ENCODE assay signal across 9 mouse cellular contexts in the genomic region with DNA sequence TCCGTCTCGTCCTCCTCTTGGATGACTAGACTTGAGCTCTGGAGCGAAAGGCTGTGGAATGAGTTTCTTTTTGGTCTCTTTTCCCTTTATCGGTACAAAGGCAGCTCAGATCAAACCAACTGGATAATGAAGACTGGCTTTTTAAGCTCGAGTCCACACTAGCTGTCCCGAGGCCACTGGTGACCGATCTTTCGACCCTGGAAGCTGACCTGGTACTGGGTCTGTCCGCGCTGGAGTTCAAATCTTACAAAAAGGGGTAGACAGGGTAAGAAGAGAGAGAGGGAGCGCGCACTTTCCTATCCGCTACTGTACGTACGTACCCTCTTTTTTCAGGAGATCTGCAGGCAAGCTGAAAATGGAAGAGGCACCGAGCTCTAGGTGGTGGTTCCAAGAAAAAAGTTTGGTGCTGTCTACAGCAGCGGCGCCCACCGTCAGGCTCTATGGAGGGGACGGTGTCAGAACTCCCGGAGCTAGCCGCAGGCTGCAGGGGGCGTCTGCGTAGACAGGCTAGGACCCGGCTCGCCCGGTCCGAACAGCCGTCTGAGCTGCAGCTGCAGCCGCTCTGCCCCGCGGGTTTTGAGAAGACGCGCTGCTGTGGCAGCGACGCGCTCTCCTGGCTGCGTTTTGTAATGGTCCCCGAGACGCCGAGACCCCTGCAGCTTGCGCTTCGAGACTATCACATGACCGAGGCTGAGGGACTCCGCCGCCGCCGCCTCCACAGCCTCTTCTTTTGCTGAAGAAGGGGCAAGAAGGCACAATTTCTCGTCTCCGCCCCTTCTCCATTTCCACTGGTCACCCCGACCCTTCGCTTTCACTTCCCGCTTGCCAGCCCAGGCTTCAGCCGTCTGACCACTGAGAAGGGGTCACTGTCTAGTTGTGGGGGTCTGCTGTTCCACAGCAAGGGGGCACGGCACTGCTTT. TPM values are rescaled to one million over a fixed set of nuclear protein-coding genes. Genes with fewer than 3 reads are reported as not detected.
DNase-seq lines count a peak whose midpoint lies in the region; ATAC-seq and TF ChIP-seq lines count a peak whose summit lies in the region.
"Had no signal": no experiment of that assay in that cellular context is flagged by ENCODE, and none has a peak within 500 bp of the region (broad histone marks: within the 10 kb centered on the region; RNA-seq: fewer than 3 reads in every experiment).

No protein-coding gene starts in this region.

- H3K36me3 ChIP-seq in kidney, postnatal 0 days (ENCODE audit: insufficient read depth, low read length): no peaks in the 10 kb centered on the region
- no peaks in the 10 kb centered on the region for H3K36me3 ChIP-seq in kidney, adult 2 months (ENCODE audit: control insufficient read depth, insufficient read depth, low read length)
- H3K36me3 ChIP-seq in intestine, postnatal 0 days (ENCODE audit: control insufficient read depth, insufficient read depth): no peaks in the 10 kb centered on the region
- no peaks in the 10 kb centered on the region for H3K36me3 ChIP-seq in myocyte (ENCODE audit: control insufficient read depth, insufficient read depth)

- H3K27ac ChIP-seq in kidney, postnatal 0 days: no peak overlapping the region
- no peak overlapping the region for H3K27ac ChIP-seq in kidney, adult 2 months (ENCODE audit: insufficient read depth, low read depth, low read length)
- H3K27ac ChIP-seq in embryonic fibroblast, embryonic 13.5 days (ENCODE audit: insufficient read depth, low read length): no peak overlapping the region
- no peak overlapping the region for H3K27ac ChIP-seq in intestine, postnatal 0 days (ENCODE audit: low read depth, low read length)

- peak overlapping the region; percentile 62 for H3K4me2 ChIP-seq in kidney, postnatal 0 days (ENCODE audit: low read length)
- peak overlapping the region; percentile 71 for H3K4me2 ChIP-seq in intestine, postnatal 0 days (replicated peaks; ENCODE audit: low read depth)
- peak overlapping the region; percentile 18 for H3K4me2 ChIP-seq in myocyte (ENCODE audit: low read depth)

- H3K4me3 ChIP-seq in kidney, postnatal 0 days (replicated peaks; ENCODE audit: low read depth, low read length): peak overlapping the region; percentile 43
- no peak overlapping the region for H3K4me3 ChIP-seq in kidney, adult 2 months (ENCODE audit: insufficient read depth, low read depth, low read length)
- 0 out of 2 replicates have a peak overlapping the region, but pooled peaks have one; percentile 6 for H3K4me3 ChIP-seq in embryonic fibroblast, embryonic 13.5 days (ENCODE audit: insufficient read depth, low read length)
- peak overlapping the region; percentile 40 for H3K4me3 ChIP-seq in intestine, postnatal 0 days (ENCODE audit: low read depth, low read length)
- no peak overlapping the region for H3K4me3 ChIP-seq in myocyte

- no peaks in the 10 kb centered on the region for H3K79me2 ChIP-seq in myocyte (ENCODE audit: control insufficient read depth, insufficient read depth)

- H3K4me1 ChIP-seq in kidney, postnatal 0 days (replicated peaks; ENCODE audit: insufficient read depth, low read length): peaks cover 9% of the 10 kb centered on the region
- no peaks in the 10 kb centered on the region for H3K4me1 ChIP-seq in kidney, adult 2 months (ENCODE audit: control insufficient read depth, insufficient read depth, low read length)
- peaks cover 4% of the 10 kb centered on the region; the same call in 1 of the 2 replicates for H3K4me1 ChIP-seq in embryonic fibroblast, embryonic 13.5 days (ENCODE audit: control insufficient read depth, insufficient read depth, low read length)
- peaks cover 10% of the 10 kb centered on the region for H3K4me1 ChIP-seq in intestine, postnatal 0 days (replicated peaks; ENCODE audit: control insufficient read depth, insufficient read depth, low read length)

- peaks cover 86% of the 10 kb centered on the region for H3K27me3 ChIP-seq in kidney, postnatal 0 days (ENCODE audit: insufficient read depth, low read length)
- peaks cover 15% of the 10 kb centered on the region for H3K27me3 ChIP-seq in kidney, adult 2 months (replicated peaks; ENCODE audit: control insufficient read depth, insufficient read depth, low read length)
- peaks cover 99% of the 10 kb centered on the region for H3K27me3 ChIP-seq in intestine, postnatal 0 days (replicated peaks; ENCODE audit: control insufficient read depth, insufficient read depth, low read length)
- peaks cover 14% of the 10 kb centered on the region for H3K27me3 ChIP-seq in myocyte (ENCODE audit: control insufficient read depth, insufficient read depth, insufficient read length)

- no peaks in the 10 kb centered on the region for H3K9me3 ChIP-seq in kidney, postnatal 0 days (replicated peaks; ENCODE audit: low read length)
- H3K9me3 ChIP-seq in intestine, postnatal 0 days (ENCODE audit: control insufficient read depth): no peaks in the 10 kb centered on the region

- TF ChIP-seq CTCF in kidney, postnatal 0 days (IDR thresholded peaks at IDR 0.05; ENCODE audit: low read depth): no peak
- no peak for TF ChIP-seq CTCF in kidney, adult 2 months (conservative IDR thresholded peaks at IDR 0.05; ENCODE audit: insufficient read depth, insufficient read length, low read depth, low read length)
- TF ChIP-seq CTCF in embryonic fibroblast, embryonic 13.5 days (IDR thresholded peaks at IDR 0.05; ENCODE audit: borderline replicate concordance, insufficient read depth, low read length): no peak
- no peak for TF ChIP-seq CTCF in intestine, postnatal 0 days (IDR thresholded peaks at IDR 0.05; ENCODE audit: low read depth)

- H3K9ac ChIP-seq in kidney, postnatal 0 days (ENCODE audit: low read depth, low read length): no peak overlapping the region
- H3K9ac ChIP-seq in intestine, postnatal 0 days (ENCODE audit: low read depth, low read length): no peak overlapping the region

- no peak for ATAC-seq in kidney, postnatal 0 days (replicated peaks; ENCODE audit: low FRiP score, low read depth)
- no peak for ATAC-seq in intestine, postnatal 0 days

- H3ac ChIP-seq in myocyte (ENCODE audit: control insufficient read depth, insufficient read length): no peak overlapping the region

- WGBS in kidney, postnatal 0 days: 2% methylated on average over 54 of the region's 55 CpGs
- 2% methylated on average over 55 of the region's 55 CpGs for WGBS in kidney, adult 2 months
- WGBS in intestine, postnatal 0 days: 2% methylated on average over 55 of the region's 55 CpGs

- TF ChIP-seq POLR2A in kidney, adult 2 months (IDR thresholded peaks at IDR 0.05; ENCODE audit: low read depth, low read length): no peak
- TF ChIP-seq POLR2A in embryonic fibroblast, embryonic 13.5 days (IDR thresholded peaks at IDR 0.05; ENCODE audit: low read depth, low read length): no peak
- TF ChIP-seq POLR2A in myocyte (IDR thresholded peaks at IDR 0.05; ENCODE audit: insufficient read length, low read depth): no peak

- peak; percentile 8 for DNase-seq in kidney, postnatal 0 days (ENCODE audit: low spot score)
- no peak for DNase-seq in kidney, adult 2 months
- no peak for DNase-seq in layer of hippocampus, postnatal 36 days
- no peak for DNase-seq in ovary, postnatal 14 days (ENCODE audit: low spot score)
- DNase-seq in spleen, postnatal 14 days (ENCODE audit: low spot score in 2 of 2): no peak

TF ChIP-seq in myocyte, 11 proteins besides CTCF, POLR2A, EP300 and RAD21:
- TF ChIP-seq TCF12 (IDR thresholded peaks at IDR 0.05; ENCODE audit: insufficient read depth, poor library complexity, severe bottlenecking) (no peak), CEBPB (IDR thresholded peaks at IDR 0.05; ENCODE audit: insufficient read depth, poor library complexity, severe bottlenecking) (no peak), MYOD1 (IDR thresholded peaks at IDR 0.05; ENCODE audit: control insufficient read depth in 1 of 3, insufficient read length in 2 of 3, low read depth in 2 of 3) (no peak), SRF (IDR thresholded peaks at IDR 0.05; ENCODE audit: control insufficient read depth, insufficient read length, low read depth) (no peak), E2F4 (IDR thresholded peaks at IDR 0.05; ENCODE audit: insufficient read depth) (no peak), MAX (IDR thresholded peaks at IDR 0.05; ENCODE audit: low read depth) (no peak)

RNA-seq across cellular contexts. Expression of gene Foxb2, which starts 0.6 kb away (rescaled TPM):
- polyA plus RNA-seq in kidney, postnatal 0 days (2015; fragmentation: Nextera tagmentation; extraction: Ambion mirVana): not detected in 2 replicates
- not detected in 2 replicates for polyA plus RNA-seq in kidney, adult 2 months (2012; rRNA removed)
- not detected in 2 replicates for polyA plus RNA-seq in embryonic fibroblast, embryonic 13.5 days (2011; ENCODE audit: insufficient read length, low read depth, missing spikeins)
- polyA plus RNA-seq in intestine, postnatal 0 days (2015; fragmentation: Nextera tagmentation; extraction: Ambion mirVana): not detected in 2 replicates
- not detected for polyA plus RNA-seq in myocyte (2012; fragmentation: generic; extraction: Trizol)
- total RNA-seq in layer of hippocampus, postnatal 36 days (2021): not detected
- total RNA-seq: heart, postnatal 36 days had no signal

Comparison
In these comparisons a context has a peak if more than half of its experiments do, and no peak if none do; other contexts are left out.
1. H3K4me3 ChIP-seq: peak in kidney, postnatal 0 days (single experiment), embryonic fibroblast, embryonic 13.5 days (single experiment) and intestine, postnatal 0 days (single experiment); none in kidney, adult 2 months (single experiment) and myocyte (single experiment).
2. H3K4me2 ChIP-seq: peak in every context shown above with its lines; median percentile 71 in intestine, postnatal 0 days; 62 in kidney, postnatal 0 days; 18 in myocyte.